Mouse (Mus musculus) heart, postnatal 10 days (tissue): ENCODE data around the gene Casp2. TPM values are rescaled to one million over a fixed set of nuclear protein-coding genes. Genes with fewer than 3 reads are reported as not detected.
A peak's percentile ranks its signal among the peaks of the same experiment; 100 is the strongest.

Experiments
- DNase-seq, 2 experiments: peaks; one replicate each; pipeline ENCODE4 v3.0.0; 2021
- intact Hi-C: fragments of 180-260 bp; cut with DNase I; formaldehyde crosslinking; loops from one replicate; pipeline ENCODE4 v1.15.1; 2025
- total RNA-seq, 2 experiments: library from RNA; stranded (reverse); gene quantifications; 2 replicates each; pipeline ENCODE4 v1.2.3; 2021

The Casp2 gene
- total RNA-seq, 2 experiments from 2014 or later = 19.6 to 31.8 TPM

DNA sequence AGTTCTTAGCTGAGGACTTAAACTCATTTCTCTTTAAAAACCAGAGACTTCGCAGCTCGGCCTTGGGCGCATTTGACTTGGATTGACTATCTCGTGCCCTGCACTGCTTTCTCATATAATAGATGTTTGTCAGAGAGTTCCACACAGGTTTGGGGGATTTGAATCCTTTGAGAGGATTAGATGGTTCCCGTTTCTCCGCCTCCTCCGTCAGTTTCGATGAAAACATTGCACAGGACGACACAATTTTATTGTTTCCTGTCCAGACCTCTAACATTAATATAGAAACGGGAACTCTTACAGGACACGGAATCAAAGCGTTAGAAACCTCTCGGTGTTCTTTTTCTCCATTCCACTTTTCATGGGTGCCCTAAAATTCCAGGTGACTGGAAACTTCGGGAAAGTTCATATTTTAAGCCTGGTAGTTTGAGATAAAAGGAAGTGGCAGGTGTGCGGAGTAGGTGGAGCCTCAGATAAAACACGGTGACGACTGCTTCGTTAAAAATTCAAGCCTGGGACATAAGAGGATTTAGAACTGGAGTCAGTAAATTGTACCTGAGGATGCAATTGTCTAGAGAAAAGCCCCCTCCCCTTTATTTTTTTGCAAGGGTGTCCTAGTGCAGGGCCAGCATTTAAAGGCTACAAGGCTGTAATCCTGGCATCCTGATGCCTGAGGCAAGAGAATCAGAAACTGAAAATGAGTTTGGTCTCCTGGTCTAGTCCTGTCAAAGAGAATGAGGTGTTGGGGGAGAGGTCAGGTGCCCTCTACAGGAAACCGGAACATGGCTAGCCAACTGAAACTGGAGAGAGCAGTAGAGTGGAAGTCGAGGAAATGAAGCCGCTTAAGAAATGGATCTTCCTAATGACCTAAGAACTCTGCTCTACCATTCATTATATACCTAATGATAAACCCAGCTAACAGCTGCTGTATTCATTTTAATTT, 876 bp downstream of the Casp2 start:
- intact Hi-C loops = loop anchor here (2.0 to 10.0 kb wide), 5 partner anchors 57 to 661 kb away; partner anchors contain the start of genes Ephb6, Fam131b and Zyx
- DNase-seq = no peak

DNA sequence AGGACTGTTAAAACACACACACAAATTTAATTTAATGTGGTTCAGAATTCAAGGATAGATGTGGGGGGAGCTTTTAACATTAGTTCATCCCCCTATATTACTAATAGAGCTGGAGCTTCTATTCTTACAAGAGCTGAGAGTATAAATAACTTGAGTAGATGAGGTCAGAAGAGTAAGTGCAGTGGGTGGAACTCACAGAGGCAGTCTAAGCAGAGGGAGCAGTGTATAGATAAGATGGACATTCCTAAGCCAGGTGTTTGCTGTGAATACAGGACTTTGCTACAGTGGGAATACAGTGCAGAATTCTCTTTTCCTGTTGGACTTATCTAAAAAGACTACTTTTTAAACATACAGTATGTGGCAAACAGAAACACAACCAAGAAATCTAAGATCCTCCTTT, 6.0 kb downstream of the Casp2 start:
- no peak for DNase-seq
- intact Hi-C loops = no loop called here

DNA sequence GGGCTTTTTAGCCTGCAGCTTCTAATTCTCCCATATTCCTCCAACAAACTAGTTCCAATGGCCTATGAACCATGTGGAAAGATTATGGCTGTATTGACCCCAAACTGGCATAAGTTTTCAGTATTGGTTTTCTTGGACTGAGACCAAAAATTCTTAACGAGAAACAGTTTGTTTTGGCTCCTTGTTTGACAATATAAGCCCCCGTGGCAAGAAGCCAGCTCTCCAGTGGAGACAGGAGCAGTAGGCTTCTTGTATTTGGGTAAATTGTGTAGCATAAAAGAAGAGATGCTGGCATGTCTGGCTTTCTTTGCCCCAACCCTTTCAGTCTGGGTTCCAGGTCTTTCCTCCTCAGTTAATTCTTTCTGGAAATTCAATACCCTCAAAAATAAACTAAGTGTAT, 11.4 kb downstream of the Casp2 start:
- intact Hi-C loops = no loop called here
- no peak for DNase-seq

DNA sequence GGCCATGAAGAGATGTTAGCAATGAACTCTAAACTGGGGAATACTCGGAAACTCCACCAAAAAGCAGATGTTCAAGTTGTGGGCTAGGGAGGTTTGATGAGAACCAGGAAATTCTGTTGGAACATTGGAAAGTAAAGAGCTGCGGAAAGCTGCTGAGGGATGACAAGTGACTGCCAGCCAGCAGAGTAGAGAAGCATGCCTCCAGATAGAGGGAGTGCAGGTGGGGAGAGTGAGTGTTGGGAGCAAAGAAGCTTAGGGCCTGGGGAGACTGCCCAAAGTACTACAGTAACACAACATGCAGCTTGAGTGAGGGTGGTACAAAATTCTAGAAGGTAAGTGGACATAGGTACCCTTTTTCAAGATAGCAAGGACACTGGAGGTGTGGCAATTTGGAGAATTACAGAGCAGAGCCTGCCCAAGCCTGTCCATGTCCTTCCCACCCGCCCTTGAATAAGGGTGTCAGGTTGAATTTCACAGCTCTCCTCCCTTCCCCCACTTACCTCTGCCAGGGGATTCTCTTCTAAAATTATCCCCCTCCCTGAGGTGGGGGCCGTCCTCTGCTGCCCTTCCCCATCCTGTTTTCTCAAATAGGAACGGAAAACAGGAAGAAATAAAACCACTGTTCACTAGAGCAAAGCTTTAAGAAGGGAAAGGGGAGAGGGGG, 18.2 kb downstream of the Casp2 start:
- DNase-seq = peak; percentile 47 to 64
- intact Hi-C loops = no loop called here

DNA sequence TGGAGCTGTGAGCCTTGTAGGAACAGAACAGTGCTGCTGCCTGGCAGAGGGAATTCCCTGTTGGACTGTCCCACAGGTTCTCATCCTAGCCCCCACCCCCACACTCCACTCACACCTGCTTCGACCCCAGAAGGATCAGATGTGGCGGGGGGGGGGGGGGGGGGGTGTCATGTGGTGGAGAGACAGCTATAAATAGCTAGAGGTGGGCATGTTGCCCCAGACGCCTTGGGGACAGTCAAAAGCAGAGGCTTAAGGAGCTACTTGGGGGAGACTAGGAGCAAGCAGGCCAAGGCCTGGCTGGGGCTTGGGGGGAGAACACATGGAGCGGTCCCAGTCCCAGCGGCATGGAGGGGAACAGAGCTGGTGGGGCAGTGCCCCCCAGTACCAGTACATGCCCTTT, 21.7 kb downstream of the Casp2 start, which contains the start of gene Clcn1:
TSS of gene Clcn1 (plus strand) at position 238 of the 400 bp plus-strand sequence.
- DNase-seq = peak in 1 of 2 experiments; percentile 20
- intact Hi-C loops = no loop called here

DNA sequence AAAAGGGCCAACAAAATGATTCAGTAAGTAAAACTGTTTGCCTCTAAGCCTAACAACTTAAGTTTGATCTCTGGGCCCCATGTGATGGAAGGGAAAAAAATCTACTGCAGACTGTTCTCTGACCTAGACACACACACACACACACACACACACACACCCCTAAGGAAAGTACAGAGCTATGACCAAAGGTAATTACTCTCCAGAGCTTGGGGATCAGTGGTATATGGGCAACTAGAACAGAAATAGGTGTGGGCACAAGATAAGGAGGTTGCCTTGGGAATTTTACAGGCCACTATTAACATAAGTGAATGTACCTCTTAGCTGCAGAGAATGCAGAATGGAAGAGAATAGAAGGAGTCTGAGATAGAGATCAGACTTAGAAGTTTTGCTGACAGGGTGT, 22.8 kb downstream of the Casp2 start:
- intact Hi-C loops = no loop called here
- no peak for DNase-seq

DNA sequence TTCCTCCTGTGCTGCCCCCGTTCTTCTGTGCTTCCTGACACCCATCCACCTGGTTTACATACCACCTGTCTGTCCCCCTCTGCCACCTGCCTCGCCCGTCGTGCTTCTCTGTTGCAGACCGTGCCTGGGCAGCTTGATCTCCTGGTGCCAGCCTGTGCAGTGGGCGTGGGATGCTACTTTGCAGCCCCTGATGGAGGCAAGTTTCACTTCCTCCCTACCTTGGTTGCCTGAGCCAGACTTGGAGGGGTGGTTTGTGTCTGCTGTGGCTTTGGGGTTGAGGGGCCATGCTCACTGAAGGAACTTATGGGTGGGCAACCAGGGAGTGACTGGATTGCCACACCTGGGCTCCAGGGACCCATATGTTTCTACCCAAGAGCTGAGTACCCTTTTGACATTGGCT, 28.5 kb downstream of the Casp2 start:
- no peak for DNase-seq
- intact Hi-C loops = no loop called here

DNA sequence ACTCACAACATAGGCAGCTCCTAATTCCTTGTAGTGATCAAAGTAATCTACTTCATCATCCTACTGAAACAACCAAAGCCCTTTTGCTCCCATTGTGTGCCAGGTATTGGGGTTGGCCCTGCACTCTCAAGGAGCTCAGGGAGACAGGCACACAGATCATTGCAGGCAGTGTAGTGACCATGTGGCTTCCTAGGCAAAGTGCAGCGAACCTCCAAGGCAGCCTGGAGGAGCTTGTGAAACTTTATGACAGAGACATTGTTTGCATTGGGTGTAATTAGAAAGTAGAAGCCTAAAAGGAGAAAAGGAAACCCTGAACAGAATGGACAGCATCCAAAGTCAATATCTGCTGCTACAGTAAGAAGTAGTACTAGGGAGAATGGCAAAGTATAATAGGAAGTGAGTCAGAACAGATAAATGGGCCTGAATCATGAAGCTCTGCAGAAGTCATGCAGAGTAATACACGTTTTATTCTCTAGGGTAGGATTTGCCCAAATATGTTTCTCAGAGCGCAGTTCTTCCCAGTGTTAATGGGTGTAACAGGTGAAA, 30.8 kb downstream of the Casp2 start:
- no peak for DNase-seq
- intact Hi-C loops = no loop called here

DNA sequence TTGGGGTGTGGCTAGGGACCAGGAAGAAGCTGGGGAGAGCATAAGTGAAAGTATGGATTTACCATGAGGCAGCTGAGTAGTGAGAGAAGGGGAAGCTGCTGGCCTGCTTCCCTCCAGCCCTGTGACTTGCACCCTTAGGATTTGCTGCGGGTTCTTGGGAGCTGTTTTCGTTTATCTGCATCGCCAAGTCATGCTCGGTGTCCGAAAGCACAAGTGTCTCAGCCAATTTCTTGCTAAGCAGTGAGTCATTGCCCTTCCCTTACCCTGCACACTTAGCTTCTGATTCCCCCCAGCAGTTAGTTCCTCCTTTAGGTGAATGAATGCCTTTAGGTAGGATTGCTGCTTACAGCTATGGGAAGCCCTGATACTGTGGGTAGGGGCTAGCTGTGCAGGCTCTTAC, 34.6 kb downstream of the Casp2 start:
- intact Hi-C loops = no loop called here
- DNase-seq = no peak

DNA sequence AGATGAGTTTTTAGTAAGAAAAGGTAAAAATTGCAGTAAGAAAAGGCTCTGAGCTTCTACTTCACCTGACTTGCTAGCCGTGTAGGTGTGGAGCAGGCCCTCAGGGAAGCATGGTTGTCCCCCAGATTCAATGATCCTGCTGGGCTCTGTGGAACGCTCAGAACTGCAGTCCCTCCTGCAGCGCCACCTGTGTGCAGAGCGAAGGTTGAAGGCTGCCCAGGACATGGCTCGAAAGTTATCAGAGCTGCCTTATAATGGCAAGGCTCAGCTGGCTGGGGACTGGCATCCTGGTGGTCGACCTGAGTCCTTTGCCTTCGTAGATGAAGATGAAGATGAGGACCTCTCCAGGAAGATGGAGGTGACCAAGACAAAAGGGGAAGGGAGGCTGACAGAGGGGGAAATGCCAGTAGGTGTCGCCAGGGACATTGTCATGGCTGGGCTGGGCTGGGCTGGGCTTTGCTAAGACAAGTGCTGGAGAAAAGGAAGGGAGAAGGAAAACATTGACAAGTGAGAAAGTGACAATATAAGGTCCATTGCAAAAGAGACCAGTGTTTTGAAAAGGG, 45.1 kb downstream of the Casp2 start:
- intact Hi-C loops = no loop called here
- DNase-seq = peak; percentile 17 to 22

DNA sequence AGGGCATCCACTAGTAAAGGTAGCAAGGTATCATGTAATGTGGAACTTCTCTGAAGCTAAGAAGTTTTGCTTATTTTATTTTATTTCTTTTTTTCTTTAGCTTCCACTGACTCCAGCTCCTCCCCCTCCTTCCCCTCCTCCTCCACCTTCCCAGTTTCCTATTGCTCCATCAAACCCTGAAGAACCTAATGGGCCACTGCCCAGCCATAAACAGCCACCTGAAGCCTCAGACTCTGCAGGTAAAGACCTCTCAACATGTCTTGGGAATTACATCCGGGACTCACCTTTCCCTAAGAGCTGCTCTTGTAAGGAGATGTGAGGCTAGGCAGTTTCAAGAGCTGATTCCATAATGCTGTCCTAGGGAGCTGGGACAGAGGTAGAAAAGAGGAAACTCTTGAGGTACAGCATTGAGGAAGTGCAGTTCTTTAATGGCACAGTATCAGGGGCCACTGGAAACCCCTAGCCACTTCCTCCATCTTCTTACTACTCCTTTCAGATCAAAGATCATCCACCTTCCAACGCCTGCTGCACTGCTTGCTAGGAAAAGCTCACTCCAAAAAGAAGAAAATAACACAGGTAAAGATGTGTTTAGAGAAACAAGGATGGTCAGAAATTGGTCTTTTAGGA, 45.8 kb downstream of the Casp2 start:
- intact Hi-C loops = no loop called here
- DNase-seq = no peak

DNA sequence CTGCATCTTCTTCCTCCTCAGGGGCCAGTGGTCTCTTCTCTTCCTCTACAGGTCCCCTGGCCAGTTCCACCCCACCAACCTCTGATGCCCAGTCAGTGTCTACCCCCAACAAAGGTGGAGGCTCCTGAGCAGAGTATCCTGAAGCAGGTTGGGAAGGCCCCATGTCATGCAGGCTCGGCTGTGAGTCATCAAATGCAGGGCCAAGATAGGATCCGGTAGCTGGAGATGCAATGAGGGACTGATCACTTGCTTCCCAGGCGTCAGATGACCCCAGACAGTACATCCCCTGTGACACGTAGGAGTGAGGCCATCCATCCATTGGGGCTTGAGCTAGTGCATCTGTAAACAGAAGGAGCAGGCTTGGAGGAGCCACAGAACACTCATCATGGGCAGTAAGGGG, 53.5 kb downstream of the Casp2 start:
- DNase-seq = no peak
- intact Hi-C loops = no loop called here

DNA sequence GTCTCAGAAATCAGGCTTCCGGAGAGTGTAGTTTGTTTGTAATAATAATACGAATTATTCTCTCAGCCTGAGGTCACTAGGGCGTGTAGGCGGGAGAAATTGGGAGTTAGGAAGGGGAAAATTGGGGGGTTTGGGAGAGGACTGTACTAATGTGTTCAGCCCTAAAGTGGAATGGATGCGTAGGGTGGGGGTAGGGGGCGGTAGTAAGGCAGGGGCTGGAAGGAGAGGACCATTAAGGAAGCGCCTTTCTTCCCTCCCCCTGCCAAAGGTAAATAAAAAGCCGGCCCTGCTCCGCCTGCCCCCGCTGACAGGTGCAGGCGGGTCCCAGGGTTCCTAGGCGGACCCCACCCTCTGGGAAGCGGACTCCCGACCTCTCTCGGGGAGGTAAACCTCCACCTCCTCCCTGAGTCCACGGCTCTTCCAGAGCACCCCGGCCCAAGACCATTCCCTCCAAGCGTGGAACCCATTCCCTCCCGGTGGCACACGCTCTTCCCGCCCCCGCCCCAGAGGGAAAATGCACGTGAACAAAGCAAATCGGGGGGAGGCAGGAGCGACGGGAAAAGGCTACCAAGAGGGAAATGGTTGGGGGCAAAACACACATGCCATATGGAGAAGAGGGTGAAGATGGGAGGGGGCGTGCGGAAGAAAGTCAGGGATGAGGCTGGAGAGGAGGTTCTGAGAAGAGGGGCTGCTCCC, 58.7 kb downstream of the Casp2 start:
- intact Hi-C loops = loop anchor here (2.0 to 10.0 kb wide), 4 partner anchors 56 to 559 kb away; no protein-coding TSS in a partner anchor
- no peak for DNase-seq

DNA sequence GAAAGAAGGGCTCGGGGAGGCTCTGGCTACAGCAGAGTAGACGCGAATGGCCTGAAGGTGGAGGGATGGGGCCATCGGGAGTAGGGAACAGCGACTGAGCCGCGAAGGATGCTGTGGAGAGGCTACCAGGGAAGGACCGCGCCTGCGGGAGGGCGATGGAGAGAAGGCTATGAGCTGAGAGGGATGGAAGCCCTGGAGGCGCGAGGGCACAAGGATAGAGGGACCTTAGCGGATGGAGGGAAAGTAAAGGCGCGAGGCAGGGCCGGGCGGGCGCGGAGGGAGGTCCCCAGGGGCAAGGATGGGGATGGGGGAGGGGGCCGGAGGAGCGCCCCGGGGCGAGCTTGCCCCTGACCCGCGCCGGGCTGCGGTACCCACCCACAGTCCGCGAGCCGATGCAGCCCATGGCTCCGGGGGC, 59.3 kb downstream of the Casp2 start:
- peak; percentile 24 to 28 for DNase-seq
- intact Hi-C loops = loop anchor here (2.0 to 10.0 kb wide), 4 partner anchors 57 to 559 kb away; no protein-coding TSS in a partner anchor

DNA sequence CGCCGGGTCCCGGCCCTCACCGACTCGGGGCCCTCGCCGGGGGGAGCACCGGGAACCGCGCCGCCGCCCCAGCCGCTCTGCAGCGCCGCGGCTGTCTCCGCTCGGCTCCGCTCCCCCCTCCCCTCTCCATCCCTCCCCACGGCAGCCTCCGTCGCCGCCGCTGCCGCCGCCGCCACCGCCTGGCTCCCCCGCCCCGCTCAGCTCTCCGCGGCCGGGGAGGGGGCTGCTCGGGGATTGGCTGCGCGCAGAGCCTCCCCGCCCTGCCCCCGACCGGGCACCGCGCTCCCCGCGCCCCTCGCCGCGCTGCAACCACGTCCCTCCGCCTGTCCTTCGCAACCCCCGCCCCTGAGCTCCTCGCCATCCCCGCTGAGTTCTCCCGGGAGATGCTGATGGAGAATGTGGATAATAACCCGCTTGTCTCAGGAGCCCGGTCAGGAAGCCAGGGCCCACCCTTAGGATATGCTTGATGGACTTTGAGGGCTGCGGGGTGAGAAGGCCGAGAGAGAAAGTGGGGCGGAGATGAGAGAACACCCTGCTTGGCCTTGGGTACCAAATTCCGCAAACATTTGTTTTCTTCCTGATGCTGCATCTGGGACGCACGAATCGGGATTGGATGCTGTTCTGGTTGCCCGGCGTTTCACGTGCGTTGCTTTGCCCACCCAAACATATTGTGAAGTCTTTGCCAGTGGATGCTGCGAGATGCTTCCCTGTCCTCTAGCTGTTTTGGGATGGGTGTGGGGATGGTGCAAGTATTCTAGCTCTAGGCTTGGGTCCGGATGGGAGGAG, 59.9 kb downstream of the Casp2 start, which contains the start of gene Fam131b:
TSS of gene Fam131b (minus strand) at position 162 of the 786 bp plus-strand sequence.
- intact Hi-C loops = loop anchor here (2.0 to 10.0 kb wide), 4 partner anchors 57 to 560 kb away; no protein-coding TSS in a partner anchor
- DNase-seq = peak; percentile 44 to 46

DNA sequence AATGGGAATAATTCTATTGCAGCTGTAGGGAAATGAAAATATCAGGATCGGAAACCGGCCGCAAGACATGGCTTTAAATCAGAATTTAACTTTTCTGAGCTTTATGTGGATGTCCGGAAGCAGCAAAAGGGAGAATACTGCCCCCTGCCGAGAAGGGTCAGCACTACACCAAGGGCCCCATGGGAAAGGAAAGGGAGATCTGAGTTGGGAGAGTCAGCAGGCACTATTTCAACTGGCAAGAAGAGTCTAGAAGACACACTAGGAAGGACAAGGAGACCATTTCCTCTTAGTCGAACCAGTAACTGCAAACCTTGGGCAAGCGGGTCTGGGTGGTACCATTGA, 60.5 kb downstream of the Casp2 start:
- intact Hi-C loops = loop anchor here (2.0 to 10.0 kb wide), 2 partner anchors 96 to 560 kb away; no protein-coding TSS in a partner anchor
- DNase-seq = peak; percentile 85 to 92

DNA sequence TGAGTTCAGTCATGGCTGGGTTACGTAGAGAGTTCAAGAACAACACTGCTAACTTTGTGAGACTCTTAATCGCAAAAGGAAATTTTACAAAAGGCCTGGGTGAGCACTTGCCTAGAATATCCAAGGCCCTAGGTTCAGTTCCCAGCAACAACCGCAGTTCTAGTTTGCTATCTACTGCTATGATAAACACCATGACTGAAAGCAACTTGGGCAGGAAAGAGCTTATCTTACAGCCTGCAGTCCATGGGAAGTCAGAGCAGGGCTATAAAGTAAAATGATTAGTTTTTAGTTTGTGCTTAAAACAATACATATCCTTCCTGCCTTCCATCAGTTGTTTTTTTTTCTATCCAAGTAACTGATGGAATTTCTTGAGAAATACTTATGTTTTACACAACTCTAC, 61.7 kb downstream of the Casp2 start:
- intact Hi-C loops = loop anchor here (10.0 kb wide), 1 partner anchor 562 kb away; no protein-coding TSS in a partner anchor
- no peak for DNase-seq

DNA sequence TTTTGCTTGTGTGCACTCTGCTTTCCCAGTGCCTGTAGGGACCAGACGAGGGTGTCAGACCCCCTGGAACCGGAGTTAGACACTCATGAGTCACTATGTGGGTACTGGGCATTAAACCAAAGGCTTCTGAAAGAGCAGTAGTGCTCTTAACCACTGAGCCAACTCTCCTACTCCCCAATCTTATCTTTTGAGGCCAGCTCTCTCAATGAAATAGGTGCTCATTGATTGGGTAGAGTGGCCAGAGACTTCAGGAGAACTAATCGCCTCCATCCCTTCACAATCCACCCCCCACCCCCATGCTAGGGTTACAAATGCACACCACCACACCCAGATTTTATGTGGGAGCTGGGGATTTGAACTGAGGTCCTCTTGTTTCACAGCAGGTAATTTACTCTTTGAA, 64.0 kb downstream of the Casp2 start:
- intact Hi-C loops = loop anchor here (10.0 kb wide), 1 partner anchor 564 kb away; no protein-coding TSS in a partner anchor
- DNase-seq = no peak

DNA sequence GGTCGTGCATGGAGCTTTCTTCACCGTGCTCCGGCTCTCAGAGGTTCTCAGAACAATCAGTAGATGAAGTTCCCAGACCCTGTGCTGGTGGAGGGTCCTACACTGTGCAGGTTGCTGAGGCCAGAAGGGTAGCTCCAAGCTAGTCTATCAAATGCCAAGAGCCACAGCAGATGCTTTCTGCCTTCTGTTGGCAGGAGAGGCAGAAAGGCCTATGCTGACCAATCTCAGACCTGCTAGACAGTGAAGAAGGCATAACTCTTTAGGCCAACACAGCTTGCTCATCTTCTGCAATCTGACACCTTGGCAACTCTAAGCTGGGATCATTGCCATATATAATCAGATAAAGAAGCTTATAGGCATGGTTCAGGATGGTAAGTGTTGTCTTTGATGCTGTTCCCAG, 65.4 kb downstream of the Casp2 start:
- no peak for DNase-seq
- intact Hi-C loops = no loop called here
